Mouse (Mus musculus): Measurements from ENCODE around the gene Gm40460.
"Not testable (repeated sequence)": the region's sequence is repeated elsewhere in the genome, so short reads cannot be mapped to it uniquely, and the experiment has no call there.

Gm40460 gene

DNA sequence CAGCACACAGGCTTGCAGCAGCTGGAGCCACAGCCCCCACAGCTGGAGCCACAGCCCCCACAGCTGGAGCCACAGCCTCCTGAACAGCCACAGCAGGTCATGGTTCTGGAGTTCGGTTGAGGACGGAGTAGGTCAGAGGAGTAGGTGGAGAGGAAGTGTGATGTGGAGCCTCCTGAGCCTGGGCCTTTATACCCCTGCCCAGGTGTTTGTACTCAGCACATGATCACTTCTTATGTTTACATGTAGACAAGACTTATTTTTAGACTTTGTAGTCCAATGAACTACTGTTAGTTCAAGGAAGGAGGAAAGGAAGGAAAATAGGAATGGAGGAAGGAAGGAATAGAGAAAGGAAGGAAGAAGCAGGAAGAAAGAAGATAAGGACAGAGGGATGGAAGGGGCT is at the start of gene Gm40460:
Gene Gm40460 (minus strand): TSS at position 101 of the 400 bp plus-strand sequence.
- DNase-seq (ENCODE audit: low spot score in 2 of 2): no peak

DNA sequence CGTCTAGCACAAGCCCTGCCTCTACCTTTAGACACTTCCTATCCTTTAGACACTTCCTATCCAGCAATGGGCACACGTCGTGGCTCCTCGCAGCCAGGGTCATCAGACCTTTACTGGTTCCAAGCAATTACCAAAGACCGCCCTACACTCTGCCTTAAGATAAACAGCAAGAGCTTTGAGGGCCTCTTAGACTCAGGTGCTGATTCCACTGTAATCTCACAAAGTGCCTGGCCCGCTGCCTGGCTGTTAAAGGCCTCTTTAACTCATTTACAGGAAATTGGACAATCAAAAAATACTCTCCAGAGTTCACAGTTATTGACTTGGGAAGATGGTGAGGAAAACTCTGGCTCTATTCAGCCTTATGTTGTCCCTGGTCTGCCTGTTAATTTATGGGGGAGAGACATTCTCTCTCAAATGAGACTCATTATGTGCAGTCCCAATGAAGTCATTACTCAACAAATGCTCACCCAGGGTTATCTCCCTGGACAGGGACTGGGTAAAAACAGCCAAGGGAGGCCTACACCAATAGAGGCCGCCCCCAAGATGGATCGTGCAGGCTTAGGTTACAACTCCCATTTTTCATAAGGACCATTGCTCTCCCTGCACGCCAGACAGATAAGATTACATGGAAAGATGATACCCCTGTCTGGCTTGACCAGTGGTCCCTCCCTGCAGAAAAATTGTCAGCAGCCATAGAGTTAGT is 45.2 kb upstream of the Gm40460 start:
- not testable (repeated sequence) for DNase-seq (ENCODE audit: low spot score in 2 of 2)

GRCm38 (mm10) chr7:142285130-142285835 is 44.4 kb upstream of the Gm40460 start:
- no peak for DNase-seq (ENCODE audit: low spot score in 2 of 2)

DNA sequence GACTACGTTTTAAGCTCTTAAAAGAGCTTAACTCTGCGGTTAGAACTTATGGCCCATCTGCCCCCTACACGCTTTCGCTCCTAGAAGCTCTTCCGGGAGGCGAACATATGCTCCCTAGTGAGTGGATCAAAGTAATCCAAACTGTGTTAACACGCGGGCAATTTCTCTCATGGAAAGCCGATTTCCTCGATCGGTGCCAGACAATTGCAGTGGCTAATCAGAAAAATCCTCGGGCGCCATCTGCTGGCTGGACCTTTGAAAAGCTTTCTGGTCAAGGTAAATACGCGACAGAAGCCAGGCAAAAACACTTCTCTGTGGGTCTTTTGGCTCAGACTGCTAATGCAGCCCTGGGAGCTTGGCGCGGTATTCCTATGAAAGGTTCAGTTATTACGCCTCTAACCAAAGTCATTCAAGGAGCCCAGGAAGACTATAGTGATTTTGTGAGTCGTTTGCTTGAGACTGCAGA is 43.8 kb upstream of the Gm40460 start:
- DNase-seq (ENCODE audit: low spot score in 2 of 2): peak; percentile 66 to 89

GRCm38 (mm10) chr7:142284023-142284591 is 43.2 kb upstream of the Gm40460 start:
- peak; percentile 47 to 53 for DNase-seq (ENCODE audit: low spot score in 2 of 2)

- not testable (repeated sequence) for DNase-seq (ENCODE audit: low spot score in 2 of 2)
Measured at GRCm38 (mm10) chr7:142282847-142283246, 42.0 kb upstream of the Gm40460 start.

DNA sequence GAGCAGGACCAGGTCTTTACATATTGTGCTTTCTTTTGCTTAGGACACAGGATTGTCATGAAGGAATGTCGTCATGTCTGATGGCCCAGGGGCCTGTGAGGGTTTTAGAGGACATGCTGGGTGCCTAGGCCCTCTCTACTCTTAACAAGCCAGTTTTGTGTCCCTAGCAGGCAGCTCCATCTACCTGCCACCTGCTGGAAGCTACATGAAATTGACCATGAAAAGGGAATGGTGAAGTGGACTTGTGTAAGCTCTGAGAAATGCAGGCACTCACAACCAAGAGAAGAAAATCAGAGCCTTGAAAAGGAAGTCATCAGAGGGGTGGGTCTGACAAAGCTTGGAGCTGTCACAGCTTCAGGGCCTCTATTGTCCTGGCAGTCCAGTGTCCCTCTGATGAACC is 38.4 kb upstream of the Gm40460 start:
- not testable (repeated sequence) for DNase-seq (ENCODE audit: low spot score in 2 of 2)

- peak in 1 of 2 experiments; percentile 63 for DNase-seq (ENCODE audit: low spot score in 2 of 2)
Measured at GRCm38 (mm10) chr7:142278183-142278582, 37.3 kb upstream of the Gm40460 start.

DNA sequence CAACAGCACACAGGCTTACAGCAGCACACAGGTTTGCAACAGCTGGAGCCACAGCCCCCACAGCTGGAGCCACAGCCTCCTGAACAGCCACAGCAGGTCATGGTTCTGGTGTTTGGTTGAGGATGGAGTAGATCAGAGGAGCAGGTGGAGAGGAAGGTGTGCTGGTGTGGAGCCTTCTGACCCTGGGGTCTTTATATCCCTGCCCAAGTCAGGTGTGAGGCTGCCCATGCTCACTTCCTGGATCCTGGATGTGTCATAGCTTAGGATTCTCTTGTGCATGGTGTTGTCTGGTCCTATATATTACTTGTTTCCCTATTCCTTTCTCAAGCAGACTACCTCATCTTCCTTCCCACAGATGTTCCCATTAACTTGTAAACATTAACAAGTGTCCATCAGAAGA is 33.4 kb upstream of the Gm40460 start, which contains the start of gene Gm4559:
Gene Gm4559 (minus strand): TSS at position 101 of the 400 bp plus-strand sequence.
- not testable (repeated sequence) for DNase-seq (ENCODE audit: low spot score in 2 of 2)

DNA sequence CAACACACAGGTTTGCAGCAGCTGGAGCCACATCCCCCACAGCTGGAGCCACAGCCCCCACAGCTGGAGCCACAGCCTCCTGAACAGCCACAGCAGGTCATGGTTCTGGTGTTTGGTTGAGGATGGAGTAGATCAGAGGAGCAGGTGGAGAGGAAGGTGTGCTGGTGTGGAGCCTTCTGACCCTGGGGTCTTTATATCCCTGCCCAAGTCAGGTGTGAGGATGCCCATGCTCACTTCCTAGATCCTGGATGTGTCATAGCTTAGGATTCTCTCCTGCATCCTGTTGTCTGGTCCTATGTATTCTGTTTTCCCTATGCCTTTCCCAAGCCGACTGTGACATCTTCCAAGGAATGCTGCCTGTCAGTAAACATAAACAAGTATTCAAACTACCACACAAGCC is 17.4 kb upstream of the Gm40460 start, which contains the start of gene Gm2431:
Gene Gm2431 (minus strand): TSS at position 101 of the 400 bp plus-strand sequence.
- DNase-seq (ENCODE audit: low spot score in 2 of 2): not testable (repeated sequence)

- no peak for DNase-seq (ENCODE audit: low spot score in 2 of 2)
Measured at GRCm38 (mm10) chr7:142255517-142255916, 14.6 kb upstream of the Gm40460 start.

DNA sequence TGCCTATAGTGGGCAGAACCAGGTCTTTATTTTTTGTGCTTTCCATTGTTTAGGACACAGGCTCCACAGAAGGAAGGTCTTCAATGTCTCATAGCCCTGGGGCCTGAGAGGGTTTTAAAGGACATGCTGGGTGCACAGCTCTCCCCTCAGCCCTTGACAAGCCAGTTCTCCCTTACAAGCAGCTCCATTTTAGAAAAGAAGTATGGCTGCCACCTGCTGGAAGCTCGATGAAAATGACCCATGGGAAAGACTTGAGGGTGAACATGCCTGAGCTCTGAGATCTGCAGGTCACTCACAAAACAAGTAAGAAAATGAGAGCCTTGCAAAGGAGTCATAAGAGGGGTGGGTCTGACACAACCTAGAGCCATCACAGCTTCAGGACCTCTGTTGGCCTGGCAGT is 8.9 kb upstream of the Gm40460 start:
- DNase-seq (ENCODE audit: low spot score in 2 of 2): no peak

GRCm38 (mm10) chr7:142231540-142231939 is 9.3 kb downstream of the Gm40460 start:
- DNase-seq (ENCODE audit: low spot score in 2 of 2): no peak

DNA sequence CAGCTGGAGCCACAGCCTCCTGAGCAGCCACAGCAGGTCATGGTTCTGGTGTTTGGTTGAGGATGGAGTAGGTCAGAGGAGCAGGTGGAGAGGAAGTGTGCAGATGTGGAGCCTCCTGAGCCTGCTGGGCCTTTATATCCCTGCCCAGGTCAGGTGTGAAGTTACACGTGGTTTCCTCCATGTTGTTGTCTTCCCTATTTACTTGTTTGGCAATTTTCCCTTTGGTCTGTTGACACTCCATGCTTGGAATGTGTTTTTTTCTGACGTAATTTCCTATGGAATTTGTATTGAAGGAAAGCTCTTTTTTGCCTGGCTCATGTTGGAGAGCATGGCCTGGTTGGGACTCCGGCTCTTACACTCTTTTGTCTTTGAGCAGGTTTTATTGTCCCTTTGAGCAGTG is 11.0 kb downstream of the Gm40460 start, which contains the start of gene Krtap5-5:
Gene Krtap5-5 (minus strand): TSS at position 101 of the 400 bp plus-strand sequence.
- DNase-seq (ENCODE audit: low spot score in 2 of 2): not testable (repeated sequence)

DNA sequence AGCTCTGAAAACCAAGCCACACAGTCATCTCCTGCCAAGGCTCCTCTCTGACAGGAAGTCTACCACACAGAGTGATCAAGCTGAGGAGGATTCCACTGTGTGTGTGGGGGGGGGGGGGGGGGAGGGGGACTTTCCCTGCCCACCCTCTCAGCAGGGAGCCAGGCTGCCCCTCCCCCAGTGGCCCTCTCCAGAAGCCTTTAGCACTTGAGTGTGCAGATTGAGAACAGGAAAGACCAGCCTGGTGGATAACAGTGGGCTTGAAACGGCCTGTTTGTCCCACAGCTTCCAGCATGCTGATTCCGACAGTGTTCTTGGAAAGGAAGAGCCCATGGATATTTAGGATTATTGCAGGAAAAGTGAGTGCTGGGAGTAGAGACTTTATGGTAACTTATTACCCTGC is 16.4 kb downstream of the Gm40460 start:
- DNase-seq (ENCODE audit: low spot score in 2 of 2): no peak

DNA sequence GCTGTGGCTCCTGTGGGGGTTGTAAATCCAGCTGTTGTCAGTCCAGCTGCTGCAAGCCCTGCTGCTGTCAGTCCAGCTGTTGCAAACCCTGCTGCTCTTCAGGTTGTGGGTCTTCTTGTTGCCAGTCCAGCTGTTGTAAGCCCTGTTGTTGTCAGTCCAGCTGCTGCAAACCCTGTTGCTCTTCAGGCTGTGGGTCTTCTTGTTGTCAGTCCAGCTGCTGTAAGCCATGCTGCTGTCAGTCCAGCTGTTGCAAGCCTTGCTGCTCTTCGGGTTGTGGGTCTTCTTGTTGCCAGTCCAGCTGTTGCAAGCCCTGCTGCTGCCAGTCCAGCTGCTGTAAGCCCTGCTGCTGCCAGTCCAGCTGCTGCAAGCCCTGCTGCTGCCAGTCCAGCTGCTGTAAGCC is 28.7 kb downstream of the Gm40460 start:
- not testable (repeated sequence) for DNase-seq (ENCODE audit: low spot score in 2 of 2)

DNA sequence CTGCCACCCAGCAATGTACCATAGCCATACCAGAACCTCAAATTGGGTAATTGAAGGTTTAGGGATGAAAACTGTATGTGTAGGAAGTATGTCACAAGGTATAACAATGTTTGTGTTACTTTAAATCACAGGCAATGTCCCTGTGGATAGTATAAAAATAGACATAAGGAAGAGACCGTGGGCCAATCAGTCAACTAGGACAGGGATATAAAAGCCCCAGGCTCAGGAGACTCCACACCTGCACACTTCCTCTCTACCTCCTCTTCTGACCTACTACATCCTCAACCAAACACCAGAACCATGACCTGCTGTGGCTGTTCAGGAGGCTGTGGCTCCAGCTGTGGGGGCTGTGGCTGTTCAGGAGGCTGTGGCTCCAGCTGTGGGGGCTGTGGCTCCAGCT is 29.3 kb downstream of the Gm40460 start, which contains the start of gene Gm7579:
Gene Gm7579 (plus strand): TSS at position 301 of the 400 bp plus-strand sequence.
- no peak for DNase-seq (ENCODE audit: low spot score in 2 of 2)

DNA sequence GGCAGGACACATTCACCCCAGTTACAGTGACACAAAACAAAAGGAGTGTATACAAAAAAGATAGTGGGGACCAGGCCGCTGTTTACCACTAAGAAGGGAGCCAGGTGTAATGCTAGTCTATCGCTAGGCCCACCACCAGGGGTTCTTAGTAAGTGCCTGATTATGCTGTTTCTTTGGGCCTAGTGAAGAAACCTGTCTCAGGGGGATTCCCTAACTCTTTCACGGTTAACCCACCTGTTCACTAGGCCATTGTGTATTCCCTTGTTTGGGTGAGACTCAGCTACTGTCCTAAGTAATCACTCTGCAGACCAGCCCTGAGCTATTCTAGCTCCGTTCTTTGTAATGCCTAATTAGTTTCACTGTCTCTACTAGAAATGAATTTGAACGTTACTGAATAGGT is 34.0 kb downstream of the Gm40460 start:
- not testable (repeated sequence) for DNase-seq (ENCODE audit: low spot score in 2 of 2)

- no peak for DNase-seq (ENCODE audit: low spot score in 2 of 2)
Measured at GRCm38 (mm10) chr7:142205488-142205887, 35.4 kb downstream of the Gm40460 start.

DNA sequence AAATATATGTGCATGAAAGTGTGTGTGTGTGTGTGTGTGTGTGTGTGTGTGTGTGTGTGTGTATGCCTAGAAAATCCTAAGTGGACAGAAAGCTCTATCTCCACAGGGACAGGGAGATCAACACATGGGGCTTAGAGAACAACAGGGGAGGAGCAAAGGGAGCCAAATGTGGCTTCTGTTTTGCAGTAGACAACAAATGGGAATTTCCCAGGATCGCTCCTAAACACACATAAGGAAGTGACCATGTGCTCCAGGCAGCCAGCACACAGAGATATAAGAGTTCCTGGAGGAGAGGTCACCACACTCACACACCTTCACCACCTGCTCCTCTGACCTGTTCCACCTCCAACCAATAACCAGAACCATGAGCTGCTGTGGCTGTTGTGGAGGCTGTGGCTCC is 39.8 kb downstream of the Gm40460 start, which contains the start of gene Krtap5-3:
Gene Krtap5-3 (plus strand): TSS at position 301 of the 400 bp plus-strand sequence.
- DNase-seq (ENCODE audit: low spot score in 2 of 2): no peak

DNA sequence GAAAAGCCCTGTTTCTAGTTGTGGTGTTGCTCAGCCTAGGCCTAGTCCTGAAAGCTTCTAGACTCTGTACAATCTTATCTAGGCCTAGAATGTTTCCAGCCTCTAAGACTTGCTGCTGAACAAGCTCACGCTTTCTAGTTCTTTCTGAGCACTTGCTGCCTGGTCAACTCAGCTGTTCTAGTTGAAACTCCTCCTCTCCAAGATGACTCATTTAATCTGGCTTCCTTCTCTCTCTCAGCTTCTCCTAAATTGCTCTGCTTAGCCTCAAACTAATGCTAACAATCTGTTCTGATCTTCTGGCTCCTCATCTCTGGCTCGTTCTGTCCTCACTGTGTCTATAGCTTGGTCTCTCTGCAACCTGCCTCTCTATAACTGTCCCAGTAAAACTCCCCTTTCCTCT is 42.1 kb downstream of the Gm40460 start:
- DNase-seq (ENCODE audit: low spot score in 2 of 2): no peak

All from thymus, postnatal 10 days (tissue).